Mouse (Mus musculus) hindbrain, embryonic 10.5 days (tissue): ENCODE results near the gene Plet1. TPM values are rescaled to one million over a fixed set of nuclear protein-coding genes. Genes with fewer than 3 reads are reported as not detected.

Experiments
- DNase-seq: peaks from one replicate; pipeline ENCODE4 v3.0.0-alpha.2; 2017; ENCODE audit warnings: low spot score
- H3K27ac ChIP-seq: fragments of 300-500 bp; sonication (generic); 2 replicates; pipeline ENCODE4 v1.5.1; 2016; ENCODE audit warnings: mild to moderate bottlenecking, moderate library complexity
- H3K27me3 ChIP-seq: fragments of 300-500 bp; sonication (generic); 2 replicates; pipeline ENCODE4 v1.6.1; 2016; ENCODE audit warnings: mild to moderate bottlenecking; ENCODE audit not compliant: poor library complexity, insufficient read depth, severe bottlenecking
- H3K36me3 ChIP-seq: fragments of 300-500 bp; sonication (generic); 2 replicates; pipeline ENCODE4 v1.6.1; 2016; ENCODE audit warnings: mild to moderate bottlenecking, moderate library complexity
- H3K4me1 ChIP-seq: fragments of 300-500 bp; sonication (generic); replicated peaks from 2 replicates; pipeline ENCODE4 v1.6.1; 2016; ENCODE audit warnings: mild to moderate bottlenecking
- H3K4me3 ChIP-seq: fragments of 300-500 bp; sonication (generic); 2 replicates; pipeline ENCODE4 v1.5.1; 2016; ENCODE audit warnings: mild to moderate bottlenecking, moderate library complexity
- H3K9me3 ChIP-seq: fragments of 300-500 bp; sonication (generic); 2 replicates; pipeline ENCODE4 v1.6.1; 2016; ENCODE audit warnings: mild to moderate bottlenecking, moderate library complexity
- WGBS: fragments of 180-500 bp; shearing (Covaris S2); methylation state at CpG from one replicate; pipeline ENCODE4 v1.1.7; 2016; 5-methylcytosine and 5-hydroxymethylcytosine counted together
- polyA plus RNA-seq: library from polyadenylated mRNA; unstranded; fragments of >200 nt; fragmentation: Nextera tagmentation; extraction: Ambion mirVana; gene quantifications from 2 replicates; pipeline ENCODE4 v1.2.1, GENCODE M21; 2016

Gene Plet1
- polyA plus RNA-seq, 1 experiment from 2014 or later, result 1.2 TPM

DNA sequence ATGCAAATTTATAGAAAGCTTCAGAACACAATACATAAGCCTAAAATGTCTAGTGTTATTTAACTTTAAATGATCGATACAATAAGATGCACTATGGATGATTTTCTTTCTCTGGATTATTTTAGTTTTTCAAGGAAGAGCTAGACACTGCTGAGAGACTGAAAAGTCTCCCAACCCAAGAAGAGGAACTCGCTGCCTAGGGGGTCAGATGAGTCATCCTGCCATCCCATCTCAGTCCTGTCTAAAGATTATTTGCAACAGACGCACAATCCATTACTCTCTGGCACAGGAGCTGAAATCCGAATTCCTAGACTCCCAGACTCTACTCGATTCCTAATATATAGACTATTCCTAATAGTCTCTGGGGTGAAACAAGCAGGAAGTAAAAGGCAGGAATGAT lies 57.9 kb downstream of the Plet1 start:
- Histone ChIP-seq H3K27ac (no peak overlapping the region), H3K27me3 (no peaks in the 10 kb centered on the region), H3K9me3 (no peaks in the 10 kb centered on the region), H3K4me3 (no peak overlapping the region), H3K36me3 (no peaks in the 10 kb centered on the region), H3K4me1 (peaks cover 15% of the 10 kb centered on the region)
- WGBS, result 83% methylated on average over 5 of the region's 5 CpGs
- DNase-seq, result no peak

DNA sequence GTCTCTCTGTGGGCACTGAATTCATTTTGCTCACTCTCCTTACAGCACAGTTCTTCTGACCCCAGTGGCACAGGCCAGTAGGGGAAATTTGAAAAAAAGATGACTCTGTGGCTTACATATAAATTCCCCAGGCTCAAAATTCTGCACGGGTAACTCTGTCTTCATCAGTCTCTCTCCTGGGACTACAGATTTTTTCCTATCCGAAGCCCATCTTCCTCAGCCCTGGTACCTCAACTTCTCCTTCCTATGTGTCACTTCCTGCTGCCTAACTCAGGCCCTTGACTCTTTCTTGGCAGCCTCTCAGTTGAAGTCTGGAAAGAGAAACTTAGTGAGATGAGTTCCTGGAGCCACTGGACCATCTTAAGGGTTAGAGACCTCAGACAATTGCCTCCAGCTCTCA lies 59.2 kb downstream of the Plet1 start:
- Histone ChIP-seq H3K9me3 (no peaks in the 10 kb centered on the region), H3K27ac (no peak overlapping the region), H3K27me3 (no peaks in the 10 kb centered on the region), H3K4me3 (no peak overlapping the region), H3K4me1 (peaks cover 15% of the 10 kb centered on the region), H3K36me3 (no peaks in the 10 kb centered on the region)
- 85% methylated on average over 2 of the region's 2 CpGs for WGBS
- DNase-seq, result no peak

DNA sequence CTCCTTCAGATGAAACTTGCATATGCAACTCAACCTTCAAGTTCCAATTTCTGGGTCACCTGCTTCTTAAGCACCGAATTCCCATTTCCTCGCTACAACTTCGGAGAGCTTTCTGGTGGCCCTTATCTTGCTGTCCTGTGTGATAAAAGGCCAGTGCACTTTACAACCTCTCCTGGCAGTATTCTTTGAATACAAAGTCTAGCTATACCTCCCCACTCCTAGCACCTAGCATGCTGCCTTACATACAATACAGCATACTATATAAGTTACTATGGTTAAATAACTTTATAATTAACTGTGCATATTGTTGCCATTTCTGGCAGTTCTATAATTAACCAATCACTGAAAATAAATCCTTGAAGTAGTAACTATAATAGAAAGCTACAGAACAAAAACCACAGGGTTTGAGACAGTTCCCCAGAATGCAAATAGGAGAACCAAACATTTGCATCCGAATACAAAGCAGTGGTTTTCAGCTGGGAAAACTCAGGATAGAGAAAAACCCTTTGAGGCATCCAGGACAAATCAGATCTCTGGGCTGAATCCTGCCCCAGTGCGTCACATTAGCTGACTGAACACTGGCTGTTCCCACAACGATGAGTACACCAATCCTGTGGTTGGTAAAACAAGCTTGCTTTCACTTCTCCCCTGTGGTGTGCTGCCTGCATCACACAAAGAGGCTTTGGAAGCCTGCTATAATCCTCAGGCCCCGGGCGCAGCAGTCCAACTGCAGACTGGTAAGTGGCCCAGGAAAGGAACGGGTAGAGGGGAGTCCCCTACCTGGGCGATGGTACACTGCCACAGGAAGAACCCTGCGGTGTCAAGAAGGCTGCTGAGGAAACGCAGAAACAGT lies 60.1 kb downstream of the Plet1 start, which contains the start of gene Il18:
Il18 (plus strand) TSS at position 587 of the 853 bp plus-strand sequence.
- Histone ChIP-seq H3K4me1 (peaks cover 15% of the 10 kb centered on the region), H3K27ac (peak within 1 kb of the TSS; percentile 79), H3K4me3 (peak within 1 kb of the TSS; percentile 41), H3K27me3 (no peaks in the 10 kb centered on the region), H3K9me3 (no peaks in the 10 kb centered on the region), H3K36me3 (no peaks in the 10 kb centered on the region)
- WGBS, result 26% methylated on average over 12 of the region's 12 CpGs
- DNase-seq, result peak; percentile 50

DNA sequence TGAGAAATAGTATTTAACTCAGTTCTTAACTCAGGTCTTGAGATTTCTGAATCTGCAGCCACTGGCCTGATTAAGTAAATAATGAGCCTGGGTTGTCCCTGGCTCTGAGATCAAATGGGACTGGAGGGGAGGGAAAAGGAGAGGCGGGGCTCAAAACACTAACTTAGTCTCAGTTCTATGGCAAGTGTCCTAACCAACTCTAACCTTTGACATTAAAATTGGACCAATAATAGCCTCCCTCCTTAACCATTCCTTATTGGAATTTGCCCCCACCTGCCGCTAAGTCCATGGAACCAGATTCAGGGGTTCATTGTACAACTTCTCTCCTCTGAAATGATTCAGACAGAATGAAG lies 60.7 kb downstream of the Plet1 start, which contains the start of gene Bco2:
Bco2 (minus strand) TSS at position 88 of the 353 bp plus-strand sequence.
- Histone ChIP-seq H3K4me1 (peaks cover 15% of the 10 kb centered on the region), H3K27ac (peak within 1 kb of the TSS; percentile 79), H3K4me3 (peak within 1 kb of the TSS; percentile 41), H3K36me3 (no peaks in the 10 kb centered on the region), H3K9me3 (no peaks in the 10 kb centered on the region), H3K27me3 (no peaks in the 10 kb centered on the region)
- no peak for DNase-seq
- WGBS, result 18% methylated on average over 2 of the region's 2 CpGs

Other genes starting within 250 kb of the Plet1 start
- 141 and 231 TPM in 2 replicates for gene Rpl10-ps3, start 149.6 kb upstream of the Plet1 start, polyA plus RNA-seq
- 82.4 and 93.7 TPM in 2 replicates for gene Pts, start 34.2 kb downstream of the Plet1 start, polyA plus RNA-seq
- gene Il18, start 60.3 kb downstream of the Plet1 start, polyA plus RNA-seq, result 2.8 and 5.9 TPM in 2 replicates
- 0.10 and 0.18 TPM in 2 replicates for gene Bco2, start 60.7 kb downstream of the Plet1 start, polyA plus RNA-seq
- gene Tex12, start 66.8 kb downstream of the Plet1 start, polyA plus RNA-seq, result 0.21 TPM in 1 of 2 replicates, not detected in the other
- gene Sdhd, start 109.3 kb downstream of the Plet1 start, polyA plus RNA-seq, result 272 and 320 TPM in 2 replicates
- 317 and 357 TPM in 2 replicates for gene Timm8b, start 109.4 kb downstream of the Plet1 start, polyA plus RNA-seq
- 9.4 and 9.6 TPM in 2 replicates for gene Pih1d2, start 122.8 kb downstream of the Plet1 start, polyA plus RNA-seq
- 19.0 and 21.4 TPM in 2 replicates for gene Nkapd1, start 122.9 kb downstream of the Plet1 start, polyA plus RNA-seq
- 43.9 and 53.9 TPM in 2 replicates for gene Dlat, start 165.3 kb downstream of the Plet1 start, polyA plus RNA-seq
- 21.4 and 21.8 TPM in 2 replicates for gene Dixdc1, start 245.0 kb downstream of the Plet1 start, polyA plus RNA-seq